Mouse (Mus musculus) megakaryocyte, embryonic 14.5 days (primary cell): Measurements from ENCODE around the gene Fastkd1.

ENCODE experiments used
- FLI1 ChIP-seq: IDR thresholded peaks from 2 replicates; pipeline ENCODE4 v1.6.1; 2012; ENCODE audit warnings: low read length, inconsistent platforms, mixed read lengths
- GATA1 ChIP-seq: IDR thresholded peaks from 3 replicates; pipeline ENCODE4 v1.6.1; 2012; ENCODE audit warnings: mixed read lengths, low read length, inconsistent platforms, borderline replicate concordance

DNA sequence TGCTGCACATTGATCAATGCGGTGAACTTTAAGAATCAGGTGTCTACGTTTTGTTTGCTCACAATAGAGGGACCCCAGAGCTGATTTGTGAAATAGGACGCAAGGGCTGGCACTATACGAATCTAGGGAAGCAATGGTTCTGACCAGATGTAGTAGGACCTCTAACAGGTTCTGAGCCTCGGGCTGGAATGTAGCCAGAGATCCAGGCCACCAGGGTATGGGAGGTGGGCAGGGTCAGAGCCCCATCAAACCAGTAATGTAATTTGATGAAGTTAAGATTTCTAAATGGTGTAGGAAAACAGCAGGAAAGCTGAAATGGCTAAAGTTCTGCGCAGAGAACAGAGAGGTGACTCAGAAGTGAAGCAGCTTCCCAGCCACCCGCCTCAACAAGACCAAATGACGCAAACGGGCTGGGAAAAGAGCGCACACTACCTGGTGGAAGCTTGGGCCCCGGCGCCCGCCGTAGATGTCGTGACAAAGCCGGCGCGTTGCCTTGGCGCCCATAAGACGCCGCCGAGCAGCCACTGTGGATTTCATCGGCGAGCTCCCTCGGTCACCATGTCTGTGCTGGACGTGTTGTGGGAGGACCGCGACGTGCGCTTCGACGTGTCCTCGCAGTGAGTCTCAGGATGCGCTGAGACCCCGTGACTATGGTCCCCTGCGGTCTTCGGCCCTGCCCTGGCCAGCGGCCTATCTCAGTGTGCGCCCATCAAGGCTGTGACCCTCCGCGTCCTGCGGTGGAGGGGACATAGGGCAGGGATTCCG, 66.4 kb downstream of the Fastkd1 start, which contains the start of gene Bbs5:
- TF ChIP-seq GATA1 (no peak), FLI1 (no peak)
